Mouse (Mus musculus) heart, embryonic 12.5 days (tissue): ENCODE results near the gene Defb25. TPM values are rescaled to one million over a fixed set of nuclear protein-coding genes. Genes with fewer than 3 reads are reported as not detected.

Source experiments
- ATAC-seq: fragments of 200-750 bp; cut with Nextera tagmentation; 2 replicates; pipeline ENCODE4 v1.8.0; 2017; ENCODE audit warnings: moderate TSS enrichment, moderate library complexity; ENCODE audit not compliant: insufficient number of reproducible peaks, low FRiP score
- H3K27ac ChIP-seq: fragments of 300-500 bp; sonication (generic); 2 replicates; pipeline ENCODE4 v1.5.1; 2016; ENCODE audit warnings: mild to moderate bottlenecking, moderate library complexity; ENCODE audit not compliant: poor library complexity, severe bottlenecking
- H3K27me3 ChIP-seq: fragments of 300-500 bp; sonication (generic); replicated peaks from 2 replicates; pipeline ENCODE4 v1.6.1; 2016; ENCODE audit warnings: mild to moderate bottlenecking, moderate library complexity
- H3K36me3 ChIP-seq: fragments of 300-500 bp; sonication (generic); 2 replicates; pipeline ENCODE4 v1.6.1; 2016; ENCODE audit warnings: mild to moderate bottlenecking, moderate library complexity
- H3K4me1 ChIP-seq: fragments of 300-500 bp; sonication (generic); replicated peaks from 2 replicates; pipeline ENCODE4 v1.6.1; 2016; ENCODE audit warnings: mild to moderate bottlenecking
- H3K4me2 ChIP-seq: fragments of 300-500 bp; sonication (generic); 2 replicates; pipeline ENCODE4 v1.6.1; 2016; ENCODE audit warnings: mild to moderate bottlenecking, moderate library complexity
- H3K4me3 ChIP-seq: fragments of 300-500 bp; sonication (generic); 2 replicates; pipeline ENCODE4 v1.5.1; 2016; ENCODE audit warnings: mild to moderate bottlenecking
- H3K9ac ChIP-seq: fragments of 300-500 bp; sonication (generic); 2 replicates; pipeline ENCODE4 v1.6.1; 2016; ENCODE audit warnings: mild to moderate bottlenecking, moderate library complexity
- H3K9me3 ChIP-seq: fragments of 300-500 bp; sonication (generic); replicated peaks from 2 replicates; pipeline ENCODE4 v1.6.1; 2016; ENCODE audit warnings: mild to moderate bottlenecking, moderate library complexity
- WGBS: fragments of 180-500 bp; shearing (Covaris S2); methylation state at CpG from one replicate; pipeline ENCODE4 v1.1.7; 2016; 5-methylcytosine and 5-hydroxymethylcytosine counted together
- polyA plus RNA-seq: library from polyadenylated mRNA; unstranded; fragments of >200 nt; fragmentation: Nextera tagmentation; extraction: Ambion mirVana; gene quantifications from 2 replicates; pipeline ENCODE4 v1.2.1, GENCODE M21; 2016

The Defb25 gene
- polyA plus RNA-seq, 1 experiment from 2014 or later = not detected

GRCm38 (mm10) chr2:152626774-152627591, 4.1 kb upstream of the Defb25 start, which contains the start of gene Rem1:
TSS of gene Rem1 (plus strand) at chr2:152626951.
- peak within 1 kb of the TSS; percentile 75 for H3K9ac ChIP-seq
- peak within 1 kb of the TSS; percentile 89 for H3K4me2 ChIP-seq
- peak within 1 kb of the TSS; percentile 61 for H3K4me3 ChIP-seq
- H3K4me1 ChIP-seq = peaks cover 12% of the 10 kb centered on the region
- H3K9me3 ChIP-seq = no peaks in the 10 kb centered on the region
- WGBS = 2% methylated on average over 59 of the region's 59 CpGs
- no peak within 1 kb of the TSS for H3K27ac ChIP-seq
- peak; percentile 63; the same call in 1 of the 2 replicates for ATAC-seq
- no peaks in the 10 kb centered on the region for H3K36me3 ChIP-seq
- H3K27me3 ChIP-seq = peaks cover 24% of the 10 kb centered on the region

DNA sequence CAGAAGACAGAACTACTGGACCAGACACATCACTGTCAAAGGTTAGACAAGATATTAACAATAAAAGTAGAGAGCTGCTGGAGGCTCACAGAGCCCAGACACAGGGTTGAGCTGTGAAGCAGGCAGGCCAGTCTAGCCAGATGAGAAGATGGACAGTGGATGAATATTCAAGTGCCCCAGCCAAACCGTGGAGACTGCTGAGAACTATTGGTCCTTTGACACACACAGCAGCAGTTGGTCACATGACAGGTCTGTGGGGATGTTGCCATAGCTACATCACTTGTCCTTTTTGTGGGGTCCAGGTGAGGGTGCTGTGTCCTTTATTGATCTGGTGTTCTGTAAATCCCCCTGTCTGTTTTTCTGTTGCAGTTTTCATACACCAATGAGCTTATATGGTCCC, 2.4 kb upstream of the Defb25 start:
- peaks cover 24% of the 10 kb centered on the region for H3K27me3 ChIP-seq
- WGBS = 8% methylated on average over 1 of the region's 1 CpGs

DNA sequence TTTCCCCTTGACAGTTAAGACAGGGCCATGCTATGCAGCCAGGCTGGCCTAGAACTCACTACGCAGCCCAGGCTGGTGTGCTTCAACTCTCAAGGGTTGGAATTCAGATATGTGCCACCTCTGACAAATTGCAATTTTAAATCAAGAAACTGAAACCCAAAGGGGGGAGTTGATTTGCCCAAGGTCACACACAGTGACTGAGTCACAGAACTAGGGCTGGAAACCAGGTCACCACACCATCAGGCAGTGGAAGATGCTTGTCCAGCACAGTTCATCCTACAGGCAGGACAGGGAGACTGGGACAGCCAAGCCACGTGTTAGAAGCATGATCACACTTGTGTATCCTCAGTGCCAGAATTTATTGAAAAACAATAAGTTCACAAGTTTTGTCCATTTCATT, 1.7 kb upstream of the Defb25 start:
- no peaks in the 10 kb centered on the region for H3K9me3 ChIP-seq
- no peak overlapping the region for H3K9ac ChIP-seq
- H3K27me3 ChIP-seq = peaks cover 24% of the 10 kb centered on the region
- WGBS = 83% methylated on average over 2 of the region's 2 CpGs
- H3K27ac ChIP-seq = no peak overlapping the region
- H3K4me3 ChIP-seq = no peak overlapping the region
- no peaks in the 10 kb centered on the region for H3K36me3 ChIP-seq
- no peak for ATAC-seq
- no peak overlapping the region for H3K4me2 ChIP-seq
- H3K4me1 ChIP-seq = peaks cover 10% of the 10 kb centered on the region

More for the DNA sequence above, 2.4 kb upstream of the Defb25 start:
- Histone ChIP-seq H3K9me3 (no peaks in the 10 kb centered on the region), H3K27ac (no peak overlapping the region), H3K9ac (no peak overlapping the region), H3K4me1 (peaks cover 12% of the 10 kb centered on the region), H3K36me3 (no peaks in the 10 kb centered on the region), H3K4me2 (no peak overlapping the region), H3K4me3 (no peak overlapping the region)
- ATAC-seq = no peak

GRCm38 (mm10) chr2:152622151-152622550, 702 bp downstream of the Defb25 start:
- Histone ChIP-seq H3K4me3 (no peak overlapping the region), H3K9ac (no peak overlapping the region), H3K27ac (no peak overlapping the region), H3K4me2 (no peak overlapping the region), H3K4me1 (peaks cover 5% of the 10 kb centered on the region; the same call in 1 of the 2 replicates), H3K9me3 (no peaks in the 10 kb centered on the region), H3K36me3 (no peaks in the 10 kb centered on the region), H3K27me3 (peaks cover 9% of the 10 kb centered on the region)
- ATAC-seq = no peak
- 83% methylated on average over 13 of the region's 13 CpGs for WGBS

- no peak overlapping the region for H3K27ac ChIP-seq
- no peaks in the 10 kb centered on the region for H3K9me3 ChIP-seq
- 64% methylated on average over 9 of the region's 9 CpGs for WGBS
- no peak overlapping the region for H3K9ac ChIP-seq
- H3K4me2 ChIP-seq = no peak overlapping the region
- peaks cover 3% of the 10 kb centered on the region for H3K4me1 ChIP-seq
- no peak for ATAC-seq
- no peaks in the 10 kb centered on the region for H3K36me3 ChIP-seq
- H3K27me3 ChIP-seq = peaks cover 4% of the 10 kb centered on the region; the same call in 1 of the 2 replicates
- no peak overlapping the region for H3K4me3 ChIP-seq
Observed at GRCm38 (mm10) chr2:152620367-152621134, 2.3 kb downstream of the Defb25 start.

- Histone ChIP-seq H3K4me2 (no peak overlapping the region), H3K4me3 (no peak overlapping the region), H3K27me3 (no peaks in the 10 kb centered on the region), H3K36me3 (no peaks in the 10 kb centered on the region), H3K4me1 (peaks cover 3% of the 10 kb centered on the region), H3K9ac (no peak overlapping the region), H3K9me3 (no peaks in the 10 kb centered on the region), H3K27ac (no peak overlapping the region)
- no peak for ATAC-seq
- 57% methylated on average over 5 of the region's 5 CpGs for WGBS
Observed at GRCm38 (mm10) chr2:152617374-152617773, 5.5 kb downstream of the Defb25 start.

DNA sequence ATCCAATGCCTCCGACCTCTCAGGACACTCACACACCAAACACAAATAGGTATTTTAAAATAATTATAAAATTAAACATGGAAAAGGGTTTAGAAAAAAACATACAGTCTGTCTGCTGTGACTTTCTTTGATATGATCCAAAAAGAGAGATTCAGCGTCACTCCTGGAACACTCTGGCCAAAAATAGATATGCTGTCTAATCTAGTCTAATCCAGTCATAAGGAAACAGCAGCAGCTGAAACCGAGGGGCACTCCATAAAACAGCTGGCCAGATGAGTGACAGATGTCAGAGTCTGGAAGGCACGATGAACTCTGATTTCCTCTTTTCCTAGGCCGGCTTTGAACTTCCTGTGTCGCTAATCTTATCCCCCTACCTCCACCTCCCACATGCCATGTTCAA, 6.4 kb downstream of the Defb25 start:
- H3K36me3 ChIP-seq = no peaks in the 10 kb centered on the region
- ATAC-seq = no peak
- no peak overlapping the region for H3K4me3 ChIP-seq
- peaks cover 3% of the 10 kb centered on the region for H3K4me1 ChIP-seq
- H3K27me3 ChIP-seq = no peaks in the 10 kb centered on the region
- WGBS = 39% methylated on average over 6 of the region's 6 CpGs
- no peak overlapping the region for H3K4me2 ChIP-seq
- no peaks in the 10 kb centered on the region for H3K9me3 ChIP-seq
- H3K9ac ChIP-seq = no peak overlapping the region
- no peak overlapping the region for H3K27ac ChIP-seq

DNA sequence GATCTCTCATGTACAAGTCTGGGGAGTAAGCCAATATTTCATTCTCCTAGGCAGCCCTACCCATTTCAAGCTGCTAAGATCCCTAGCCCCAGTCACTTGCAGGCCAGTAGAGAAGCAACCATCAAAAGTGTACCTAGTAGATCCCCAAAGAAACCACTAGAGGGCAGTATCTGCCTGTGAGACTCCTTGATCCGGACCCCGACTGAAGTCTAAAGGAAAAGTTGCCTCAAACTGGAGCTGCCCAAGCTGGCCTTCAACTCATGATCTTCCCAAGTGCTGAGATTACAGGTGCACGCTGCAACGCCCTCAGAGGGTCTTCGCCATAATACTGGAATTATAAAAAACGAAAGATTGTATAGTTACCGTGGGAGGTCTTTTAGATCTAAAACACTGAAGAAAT, 7.3 kb downstream of the Defb25 start:
- Histone ChIP-seq H3K4me3 (no peak overlapping the region), H3K4me2 (no peak overlapping the region), H3K9me3 (no peaks in the 10 kb centered on the region), H3K4me1 (peaks cover 3% of the 10 kb centered on the region), H3K9ac (no peak overlapping the region), H3K27me3 (no peaks in the 10 kb centered on the region), H3K36me3 (no peaks in the 10 kb centered on the region), H3K27ac (no peak overlapping the region)
- ATAC-seq = 0 out of 2 replicates have a peak, but pooled peaks have one; percentile 18
- WGBS = 11% methylated on average over 7 of the region's 7 CpGs

DNA sequence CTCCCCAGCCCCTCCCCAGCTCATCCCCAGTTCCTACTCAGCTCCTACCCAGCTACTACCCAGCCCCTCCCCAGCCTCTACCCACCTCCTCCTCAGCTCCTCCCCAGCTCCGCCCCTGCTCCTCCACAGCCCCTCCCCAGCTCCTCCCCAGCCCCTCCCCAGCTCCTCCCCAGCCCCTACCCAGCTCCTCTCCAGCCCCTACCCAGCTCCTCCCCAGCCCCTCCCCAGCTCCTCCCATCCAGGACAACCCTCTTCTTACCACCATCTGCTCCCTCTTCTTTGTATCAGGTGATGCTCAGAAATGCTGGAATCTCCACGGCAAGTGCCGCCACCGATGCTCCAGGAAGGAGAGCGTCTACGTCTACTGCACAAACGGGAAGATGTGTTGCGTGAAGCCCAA, 10.7 kb downstream of the Defb25 start:
- H3K36me3 ChIP-seq = no peaks in the 10 kb centered on the region
- H3K27ac ChIP-seq = no peak overlapping the region
- H3K9me3 ChIP-seq = 0 out of 2 replicates have a peak, but pooled peaks cover 4% of the 10 kb centered on the region
- no peak overlapping the region for H3K4me3 ChIP-seq
- H3K4me1 ChIP-seq = peaks cover 8% of the 10 kb centered on the region
- WGBS = 38% methylated on average over 7 of the region's 8 CpGs
- 0 out of 2 replicates have a peak, but pooled peaks have one; percentile 31 for ATAC-seq
- no peaks in the 10 kb centered on the region for H3K27me3 ChIP-seq
- H3K9ac ChIP-seq = no peak overlapping the region
- H3K4me2 ChIP-seq = no peak overlapping the region

DNA sequence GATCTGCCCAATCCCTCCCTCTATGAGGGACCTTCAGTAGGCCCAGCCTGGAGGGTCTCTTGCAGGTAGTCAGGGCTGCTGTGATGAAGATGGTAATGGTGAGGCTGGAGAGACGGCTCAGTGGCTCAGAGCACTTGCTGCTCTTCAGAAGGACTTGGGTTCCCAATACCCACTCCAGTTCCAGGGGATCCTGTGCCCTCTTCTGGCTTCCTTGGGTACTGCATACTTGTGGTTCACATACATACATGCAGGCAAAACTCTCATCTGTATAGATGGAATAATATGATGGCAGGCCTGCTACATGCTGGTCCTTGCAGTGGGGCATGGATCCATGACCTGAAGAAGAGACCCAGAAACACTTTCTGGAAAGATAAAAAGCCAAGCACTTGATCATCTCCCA, 14.1 kb downstream of the Defb25 start:
- WGBS = 93% methylated on average over 1 of the region's 1 CpGs
- no peaks in the 10 kb centered on the region for H3K36me3 ChIP-seq
- H3K9me3 ChIP-seq = 0 out of 2 replicates have a peak, but pooled peaks cover 4% of the 10 kb centered on the region
- H3K27me3 ChIP-seq = no peaks in the 10 kb centered on the region
- H3K27ac ChIP-seq = no peak overlapping the region
- no peak overlapping the region for H3K9ac ChIP-seq
- H3K4me3 ChIP-seq = no peak overlapping the region
- no peak overlapping the region for H3K4me2 ChIP-seq
- 0 out of 2 replicates have a peak, but pooled peaks cover 4% of the 10 kb centered on the region for H3K4me1 ChIP-seq
- no peak for ATAC-seq

DNA sequence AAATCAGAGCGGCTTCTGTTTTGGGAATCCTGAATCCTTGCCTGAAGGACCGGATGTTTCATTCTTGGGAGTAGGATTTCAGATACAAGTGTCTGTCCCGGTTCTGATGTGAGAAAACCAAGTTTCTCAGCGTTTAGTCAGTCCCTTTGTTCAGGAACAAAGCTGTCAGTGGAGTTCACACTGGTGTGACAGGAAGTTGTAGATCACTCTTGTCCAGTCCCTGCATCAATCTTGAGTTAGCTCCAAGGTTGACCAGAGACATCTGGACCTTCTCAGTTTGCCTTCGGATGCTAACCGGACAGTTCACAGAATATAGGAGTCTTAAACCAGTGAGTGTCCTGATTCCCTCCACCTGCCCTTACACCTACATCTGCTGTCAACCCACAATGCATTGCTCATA, 15.1 kb downstream of the Defb25 start:
- 59% methylated on average over 6 of the region's 6 CpGs for WGBS
- Histone ChIP-seq H3K4me3 (no peak overlapping the region), H3K4me2 (no peak overlapping the region), H3K4me1 (0 out of 2 replicates have a peak, but pooled peaks cover 4% of the 10 kb centered on the region), H3K9me3 (0 out of 2 replicates have a peak, but pooled peaks cover 4% of the 10 kb centered on the region), H3K27me3 (no peaks in the 10 kb centered on the region), H3K9ac (no peak overlapping the region), H3K27ac (no peak overlapping the region), H3K36me3 (no peaks in the 10 kb centered on the region)
- no peak for ATAC-seq
